Mouse (Mus musculus) lung, embryonic 15.5 days (tissue): ENCODE results near the gene Alk. TPM values are rescaled to one million over a fixed set of nuclear protein-coding genes. Genes with fewer than 3 reads are reported as not detected.

ENCODE experiments used
- ATAC-seq: fragments of 200-750 bp; cut with Nextera tagmentation; 2 replicates; pipeline ENCODE4 v1.8.0; 2017; ENCODE audit warnings: moderate number of reproducible peaks, borderline replicate concordance; ENCODE audit not compliant: low FRiP score, low TSS enrichment; ENCODE audit errors: extremely low read depth
- H3K27ac ChIP-seq: fragments of 300-500 bp; sonication (generic); 2 replicates; pipeline ENCODE4 v1.5.1; 2015; ENCODE audit warnings: moderate library complexity, mild to moderate bottlenecking, inconsistent platforms
- H3K27me3 ChIP-seq: fragments of 300-500 bp; sonication (generic); 2 replicates; pipeline ENCODE4 v1.6.1; 2015; ENCODE audit warnings: inconsistent platforms
- H3K36me3 ChIP-seq: fragments of 300-500 bp; sonication (generic); 2 replicates; pipeline ENCODE4 v1.6.1; 2015; ENCODE audit warnings: inconsistent platforms
- H3K4me1 ChIP-seq: fragments of 300-500 bp; sonication (generic); 2 replicates; pipeline ENCODE4 v1.6.1; 2015; ENCODE audit warnings: inconsistent platforms
- H3K4me2 ChIP-seq: fragments of 300-500 bp; sonication (generic); 2 replicates; pipeline ENCODE4 v1.6.1; 2015; ENCODE audit warnings: inconsistent platforms, mild to moderate bottlenecking, moderate library complexity
- H3K4me3 ChIP-seq: fragments of 300-500 bp; sonication (generic); 2 replicates; pipeline ENCODE4 v1.5.1; 2015; ENCODE audit warnings: mild to moderate bottlenecking, inconsistent platforms
- H3K9ac ChIP-seq: fragments of 300-500 bp; sonication (generic); 2 replicates; pipeline ENCODE4 v1.6.1; 2015; ENCODE audit warnings: inconsistent platforms
- H3K9me3 ChIP-seq: fragments of 300-500 bp; sonication (generic); 2 replicates; pipeline ENCODE4 v1.6.1; 2016; ENCODE audit warnings: inconsistent platforms
- whole genome bisulfite sequencing: fragments of 180-500 bp; shearing (Covaris S2); methylation state at CpG from one replicate; pipeline ENCODE4 v1.1.7; 2015; 5-methylcytosine and 5-hydroxymethylcytosine counted together
- polyA plus RNA-seq: library from polyadenylated mRNA; unstranded; fragments of >200 nt; fragmentation: Nextera tagmentation; extraction: Ambion mirVana; gene quantifications from 2 replicates; pipeline ENCODE4 v1.2.1, GENCODE M21; 2015

Alk gene
- polyA plus RNA-seq, 1 experiment from 2014 or later: 0.22 TPM

DNA sequence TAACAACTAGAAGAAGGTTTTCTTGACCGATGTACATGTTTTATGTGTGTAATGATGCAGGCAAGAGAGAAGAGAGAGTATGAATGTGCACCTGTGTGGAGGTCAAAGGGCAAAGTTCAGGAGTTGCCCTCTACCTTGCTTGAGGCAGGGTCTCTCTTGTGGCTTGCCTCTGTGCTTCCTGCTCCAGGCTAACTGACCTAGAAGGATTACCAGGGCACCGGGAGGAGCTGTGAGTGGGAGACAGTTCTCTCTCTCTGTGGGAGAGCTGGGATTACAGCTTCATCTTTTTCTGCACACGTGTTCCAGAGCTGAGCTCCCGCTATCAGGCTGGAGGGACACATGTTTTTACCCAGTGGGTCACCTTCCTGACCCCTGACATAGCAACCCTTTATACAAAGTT lies 127.5 kb downstream of the Alk start:
- ATAC-seq: no peak
- H3K27me3 ChIP-seq: no peaks in the 10 kb centered on the region
- no peak overlapping the region for H3K27ac ChIP-seq
- no peaks in the 10 kb centered on the region for H3K9me3 ChIP-seq
- H3K4me3 ChIP-seq: no peak overlapping the region
- no peaks in the 10 kb centered on the region for H3K4me1 ChIP-seq
- H3K9ac ChIP-seq: no peak overlapping the region
- no peaks in the 10 kb centered on the region for H3K36me3 ChIP-seq
- no peak overlapping the region for H3K4me2 ChIP-seq
- WGBS: 37% methylated on average over 4 of the region's 4 CpGs

GRCm38 (mm10) chr17:72474166-72474565 lies 130.3 kb downstream of the Alk start:
- Histone ChIP-seq H3K9ac (no peak overlapping the region), H3K4me1 (no peaks in the 10 kb centered on the region), H3K36me3 (no peaks in the 10 kb centered on the region), H3K27me3 (no peaks in the 10 kb centered on the region), H3K27ac (no peak overlapping the region), H3K9me3 (no peaks in the 10 kb centered on the region), H3K4me2 (no peak overlapping the region), H3K4me3 (no peak overlapping the region)
- WGBS: 64% methylated on average over 5 of the region's 5 CpGs
- ATAC-seq: no peak

DNA sequence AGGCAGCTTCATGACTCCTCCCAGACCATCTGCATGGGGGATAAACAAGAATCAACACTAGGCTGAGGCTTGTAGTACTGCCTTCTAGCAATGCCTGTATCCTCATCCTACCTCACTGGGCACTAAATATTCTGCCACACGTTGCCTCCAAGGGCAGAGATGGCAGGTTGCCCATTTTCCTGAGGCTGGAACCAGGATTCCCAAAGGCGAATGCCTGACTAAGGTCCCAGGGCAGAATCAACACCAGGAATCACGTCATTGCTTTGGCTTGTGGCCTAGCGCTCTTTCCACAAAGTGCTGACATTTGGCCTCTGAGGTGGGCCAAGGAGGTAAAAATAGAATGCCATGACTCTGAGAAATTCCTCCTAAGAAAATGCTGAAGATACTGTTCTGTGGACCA lies 155.9 kb downstream of the Alk start:
- no peak overlapping the region for H3K9ac ChIP-seq
- no peak overlapping the region for H3K27ac ChIP-seq
- no peak overlapping the region for H3K4me2 ChIP-seq
- no peaks in the 10 kb centered on the region for H3K36me3 ChIP-seq
- no peaks in the 10 kb centered on the region for H3K4me1 ChIP-seq
- H3K4me3 ChIP-seq: no peak overlapping the region
- H3K9me3 ChIP-seq: no peaks in the 10 kb centered on the region
- ATAC-seq: no peak
- 69% methylated on average over 4 of the region's 4 CpGs for WGBS
- no peaks in the 10 kb centered on the region for H3K27me3 ChIP-seq

DNA sequence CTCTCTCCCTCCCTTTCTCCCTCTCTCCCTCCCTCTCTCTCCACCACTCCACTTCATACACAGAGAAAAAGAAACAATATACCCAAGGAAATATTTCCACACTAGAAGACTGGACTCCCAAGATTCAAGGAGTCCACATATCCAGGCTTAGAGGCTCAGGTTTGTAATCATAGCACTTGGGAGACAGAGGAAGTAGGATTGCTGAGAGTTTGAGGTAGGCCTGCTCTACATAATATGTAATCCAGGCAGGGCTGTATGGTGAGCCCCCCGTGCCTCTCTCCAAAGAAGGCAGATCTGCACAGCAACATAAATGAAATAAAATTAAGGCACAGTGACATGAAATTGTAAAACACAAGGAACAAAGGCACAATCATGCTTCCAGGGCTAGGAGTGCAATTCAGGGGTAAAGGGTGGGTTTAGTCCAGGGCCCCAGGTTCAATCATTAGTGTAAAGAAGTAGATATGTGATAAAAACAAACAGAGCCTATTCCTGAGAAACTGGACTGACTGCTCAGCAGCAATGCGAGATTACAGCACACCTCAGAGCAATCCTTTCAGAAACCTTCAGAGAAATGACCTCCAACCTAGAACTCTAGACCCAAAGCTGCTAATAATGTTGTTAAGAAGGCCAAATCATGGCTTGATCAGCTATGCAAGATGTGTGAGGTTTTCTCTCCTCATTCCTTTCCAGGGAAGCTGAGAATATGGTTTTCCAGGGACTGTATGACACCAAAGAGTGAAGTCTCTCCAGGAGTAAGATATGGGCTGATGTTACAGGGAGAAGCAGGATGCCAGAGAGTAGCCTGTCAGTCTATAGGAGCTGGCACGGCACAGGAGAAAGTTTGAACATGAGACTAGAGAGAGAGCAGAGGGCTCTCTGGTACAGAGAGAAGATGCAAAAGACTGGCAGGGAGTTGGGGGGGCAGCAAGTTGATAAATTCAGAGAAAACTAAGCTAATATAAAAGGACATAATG lies 158.9 kb downstream of the Alk start:
- no peaks in the 10 kb centered on the region for H3K27me3 ChIP-seq
- H3K4me1 ChIP-seq: no peaks in the 10 kb centered on the region
- no peaks in the 10 kb centered on the region for H3K36me3 ChIP-seq
- WGBS: 58% methylated on average over 3 of the region's 3 CpGs
- H3K27ac ChIP-seq: no peak overlapping the region
- ATAC-seq: no peak
- no peaks in the 10 kb centered on the region for H3K9me3 ChIP-seq
- no peak overlapping the region for H3K4me2 ChIP-seq
- H3K9ac ChIP-seq: no peak overlapping the region
- H3K4me3 ChIP-seq: no peak overlapping the region

GRCm38 (mm10) chr17:72417451-72417850 lies 187.0 kb downstream of the Alk start:
- Histone ChIP-seq H3K9me3 (no peaks in the 10 kb centered on the region), H3K9ac (no peak overlapping the region), H3K4me2 (no peak overlapping the region), H3K36me3 (no peaks in the 10 kb centered on the region), H3K4me1 (no peaks in the 10 kb centered on the region), H3K27me3 (no peaks in the 10 kb centered on the region), H3K27ac (no peak overlapping the region), H3K4me3 (no peak overlapping the region)
- 67% methylated on average over 4 of the region's 4 CpGs for WGBS
- no peak for ATAC-seq

DNA sequence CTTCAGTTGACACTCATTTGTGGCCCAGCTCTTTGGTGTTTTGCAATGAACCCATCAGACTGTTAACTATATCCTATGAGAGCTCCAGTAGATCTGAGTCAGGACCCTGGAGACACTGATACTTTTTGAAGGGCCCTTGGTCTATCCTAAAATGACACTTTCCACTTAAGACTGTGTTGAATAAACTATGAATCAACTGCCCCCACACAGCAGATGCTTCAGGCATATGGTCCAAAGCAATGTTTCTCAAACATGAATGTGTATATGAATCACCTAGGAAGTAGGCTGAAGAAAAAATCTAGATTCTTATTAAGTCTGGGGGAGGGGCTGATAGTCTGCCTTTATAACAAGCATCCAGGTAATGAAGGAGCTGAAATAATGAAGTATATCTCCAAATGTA lies 189.8 kb downstream of the Alk start:
- H3K9ac ChIP-seq: no peak overlapping the region
- no peaks in the 10 kb centered on the region for H3K36me3 ChIP-seq
- H3K4me3 ChIP-seq: no peak overlapping the region
- H3K9me3 ChIP-seq: no peaks in the 10 kb centered on the region
- no peak for ATAC-seq
- no peak overlapping the region for H3K27ac ChIP-seq
- H3K4me1 ChIP-seq: no peaks in the 10 kb centered on the region
- H3K4me2 ChIP-seq: no peak overlapping the region
- H3K27me3 ChIP-seq: no peaks in the 10 kb centered on the region

DNA sequence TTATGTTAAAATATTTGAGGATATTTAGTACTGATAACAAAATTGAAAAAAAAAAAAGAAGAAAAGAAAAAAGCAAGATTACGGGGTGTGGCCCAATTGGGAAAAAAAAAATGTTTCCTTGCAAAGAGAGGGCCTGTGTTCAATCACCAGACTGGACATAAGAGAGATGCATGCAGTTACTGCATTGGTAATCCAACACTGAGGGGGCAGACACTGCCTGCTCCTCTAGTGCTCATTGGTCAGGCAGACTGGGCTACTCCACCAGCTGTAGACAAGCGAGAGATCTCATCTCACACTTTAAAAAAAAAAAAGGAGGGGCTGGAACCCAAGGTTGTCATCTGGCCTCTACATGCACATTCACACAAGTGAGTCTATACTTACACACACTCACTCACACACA lies 199.6 kb downstream of the Alk start:
- no peak overlapping the region for H3K27ac ChIP-seq
- H3K4me1 ChIP-seq: no peaks in the 10 kb centered on the region
- H3K4me2 ChIP-seq: no peak overlapping the region
- no peak; the same call in 1 of the 2 replicates for ATAC-seq
- no peak overlapping the region for H3K9ac ChIP-seq
- H3K4me3 ChIP-seq: no peak overlapping the region
- 67% methylated on average over 2 of the region's 2 CpGs for WGBS
- H3K27me3 ChIP-seq: no peaks in the 10 kb centered on the region
- H3K9me3 ChIP-seq: no peaks in the 10 kb centered on the region
- H3K36me3 ChIP-seq: no peaks in the 10 kb centered on the region

DNA sequence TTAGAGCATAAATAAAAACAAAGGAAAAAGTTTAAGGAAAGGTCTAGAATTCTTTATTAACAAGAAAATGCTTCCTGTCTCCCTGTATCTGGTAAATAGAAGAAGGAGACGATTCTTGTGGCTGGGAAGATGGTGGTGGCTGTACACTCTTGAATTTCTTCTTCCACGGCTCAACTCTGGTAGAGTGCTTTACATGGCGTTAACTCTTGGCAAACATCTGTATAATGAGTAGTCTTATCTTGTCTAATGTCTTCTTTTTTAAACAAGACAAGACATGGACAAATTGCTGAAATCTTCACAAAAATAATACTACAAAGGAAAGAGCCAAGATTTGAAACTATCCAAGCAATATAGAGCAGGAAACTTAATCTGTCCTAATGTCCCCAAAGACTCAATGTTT lies 202.6 kb downstream of the Alk start:
- Histone ChIP-seq H3K9ac (no peak overlapping the region), H3K36me3 (no peaks in the 10 kb centered on the region), H3K9me3 (no peaks in the 10 kb centered on the region), H3K27ac (0 out of 2 replicates have a peak overlapping the region, but pooled peaks have one; percentile 20), H3K4me1 (no peaks in the 10 kb centered on the region), H3K4me2 (no peak overlapping the region), H3K27me3 (no peaks in the 10 kb centered on the region), H3K4me3 (no peak overlapping the region)
- ATAC-seq: no peak; the same call in 1 of the 2 replicates
- WGBS: 35% methylated on average over 3 of the region's 3 CpGs

GRCm38 (mm10) chr17:72401349-72401748 lies 203.1 kb downstream of the Alk start:
- peak; percentile 50; the same call in 1 of the 2 replicates for ATAC-seq

DNA sequence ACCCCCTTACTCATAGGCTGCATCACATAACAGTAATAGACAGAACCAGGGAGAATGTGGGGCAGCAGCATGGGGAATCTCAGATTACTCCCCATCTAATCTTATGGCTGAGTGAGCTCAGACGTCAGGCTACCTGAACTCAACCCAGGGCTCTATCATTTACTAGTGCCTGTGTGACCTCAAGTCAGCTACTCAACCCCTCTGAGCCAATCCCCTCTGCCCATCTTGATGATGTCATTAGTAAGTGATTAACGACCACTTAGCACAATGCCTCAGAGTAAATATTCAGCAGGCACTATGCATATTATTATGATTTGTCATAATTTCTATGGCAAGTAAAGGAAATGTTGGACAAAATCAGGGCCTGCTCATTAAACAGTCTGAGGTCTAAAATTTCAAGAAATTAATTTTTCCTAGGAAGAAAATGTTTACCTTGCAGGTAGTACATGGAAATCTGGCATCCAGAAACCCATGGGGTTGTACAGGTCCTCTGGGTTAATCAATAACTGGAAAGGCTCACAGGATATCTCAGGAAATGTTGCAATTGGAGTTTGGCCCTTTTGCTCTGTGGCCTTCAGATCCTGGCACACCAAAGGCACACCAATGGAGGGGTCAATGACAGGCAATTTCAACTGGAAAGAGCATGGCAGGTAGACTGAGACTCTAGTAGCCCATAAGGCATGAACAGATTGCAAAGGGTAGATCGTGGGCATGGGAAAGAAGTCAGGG lies 204.9 kb downstream of the Alk start:
- no peak overlapping the region for H3K27ac ChIP-seq
- no peaks in the 10 kb centered on the region for H3K9me3 ChIP-seq
- no peak overlapping the region for H3K4me3 ChIP-seq
- H3K36me3 ChIP-seq: no peaks in the 10 kb centered on the region
- WGBS: 67% methylated on average over 3 of the region's 3 CpGs
- ATAC-seq: no peak
- no peak overlapping the region for H3K4me2 ChIP-seq
- no peaks in the 10 kb centered on the region for H3K27me3 ChIP-seq
- H3K9ac ChIP-seq: no peak overlapping the region
- no peaks in the 10 kb centered on the region for H3K4me1 ChIP-seq

More at GRCm38 (mm10) chr17:72401349-72401748, 203.1 kb downstream of the Alk start:
- 35% methylated on average over 2 of the region's 2 CpGs for WGBS
- H3K9me3 ChIP-seq: no peaks in the 10 kb centered on the region
- H3K27me3 ChIP-seq: no peaks in the 10 kb centered on the region
- H3K4me1 ChIP-seq: no peaks in the 10 kb centered on the region
- no peak overlapping the region for H3K9ac ChIP-seq
- no peaks in the 10 kb centered on the region for H3K36me3 ChIP-seq
- H3K4me2 ChIP-seq: no peak overlapping the region
- H3K27ac ChIP-seq: no peak overlapping the region
- H3K4me3 ChIP-seq: no peak overlapping the region

- Histone ChIP-seq H3K9ac (no peak overlapping the region), H3K27ac (no peak overlapping the region), H3K4me3 (no peak overlapping the region), H3K4me2 (no peak overlapping the region), H3K36me3 (no peaks in the 10 kb centered on the region), H3K27me3 (no peaks in the 10 kb centered on the region), H3K4me1 (no peaks in the 10 kb centered on the region), H3K9me3 (no peaks in the 10 kb centered on the region)
- WGBS: 29% methylated on average over 8 of the region's 8 CpGs
- ATAC-seq: no peak
Measured at GRCm38 (mm10) chr17:72395956-72396355, 208.5 kb downstream of the Alk start.

- no peaks in the 10 kb centered on the region for H3K9me3 ChIP-seq
- no peak overlapping the region for H3K4me2 ChIP-seq
- no peaks in the 10 kb centered on the region for H3K36me3 ChIP-seq
- H3K4me1 ChIP-seq: no peaks in the 10 kb centered on the region
- H3K9ac ChIP-seq: no peak overlapping the region
- ATAC-seq: no peak
- no peak overlapping the region for H3K27ac ChIP-seq
- no peaks in the 10 kb centered on the region for H3K27me3 ChIP-seq
- no peak overlapping the region for H3K4me3 ChIP-seq
- WGBS: 69% methylated on average over 4 of the region's 4 CpGs
Measured at GRCm38 (mm10) chr17:72368991-72369390, 235.4 kb downstream of the Alk start.
